Mouse (Mus musculus): ENCODE data around the gene Rab21. TPM values are rescaled to one million over a fixed set of nuclear protein-coding genes. Genes with fewer than 3 reads are reported as not detected.

The Rab21 gene
- total and polyA plus RNA-seq, 3 experiments = 29.9 to 80.1 (median 75.0) TPM

DNA sequence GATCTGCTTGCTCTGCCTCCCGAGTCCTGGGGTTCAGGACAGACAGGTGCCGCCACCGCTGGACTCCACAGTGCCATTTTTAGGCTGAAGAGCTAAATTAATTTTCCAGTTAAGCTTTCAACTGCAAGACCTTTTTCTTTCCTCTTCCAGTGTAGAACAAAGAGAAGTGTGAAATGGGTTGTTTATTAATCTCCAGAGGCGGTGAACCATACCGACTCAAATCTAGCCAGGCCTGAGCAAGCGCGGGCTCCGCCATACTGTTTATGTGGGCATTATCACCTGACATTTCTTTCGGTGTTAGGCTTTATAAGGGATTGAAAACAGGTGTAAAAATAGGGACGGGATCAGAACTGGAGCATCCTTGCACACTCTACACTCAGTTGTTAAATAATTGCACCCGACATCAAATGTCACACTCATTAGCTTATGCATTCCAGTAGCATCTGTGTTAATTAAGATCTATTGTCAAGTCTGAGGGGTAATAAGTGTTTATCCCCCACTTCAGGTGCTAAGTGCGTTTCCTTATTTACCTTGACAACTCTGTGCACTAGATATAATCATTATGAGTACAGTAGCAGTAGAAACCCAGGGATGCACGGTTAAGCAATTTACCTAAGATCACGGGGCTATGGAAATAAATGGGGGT is 1.6 kb downstream of the Rab21 start:
- no peak for DNase-seq
- H3K27me3 ChIP-seq (ENCODE audit: control insufficient read depth, insufficient read depth, low read length) = no peaks in the 10 kb centered on the region
- peak overlapping the region; percentile 86 for H3K4me3 ChIP-seq
- peaks cover 6% of the 10 kb centered on the region for H3K79me2 ChIP-seq (replicated peaks; ENCODE audit: control insufficient read depth, insufficient read depth, low read length)
- 0 out of 2 replicates have a peak, but pooled peaks have one; percentile 7 for TF ChIP-seq EP300 (IDR thresholded peaks at IDR 0.05; ENCODE audit: insufficient read depth, low read depth, low read length)
- TF ChIP-seq CTCF (IDR thresholded peaks at IDR 0.05) = no peak
- WGBS = 54% methylated on average over 14 of the region's 14 CpGs
- peak overlapping the region; percentile 49; the same call in 1 of the 2 replicates for H3K9ac ChIP-seq (ENCODE audit: low read depth, low read length)
- H3K36me3 ChIP-seq (ENCODE audit: control insufficient read depth, insufficient read depth, low read length) = peaks cover 21% of the 10 kb centered on the region
- intact Hi-C loops (cut with DNase I) = loop anchor here (2.0 kb wide), 3 partner anchors 49 to 71 kb away; partner anchors contain the start of genes Tbc1d15, Thap2, Tmem19 and Zfc3h1
- H3K4me1 ChIP-seq (ENCODE audit: control insufficient read depth, insufficient read depth, low read length) = peaks cover 21% of the 10 kb centered on the region
- H3K27ac ChIP-seq = peak overlapping the region; percentile 97

DNA sequence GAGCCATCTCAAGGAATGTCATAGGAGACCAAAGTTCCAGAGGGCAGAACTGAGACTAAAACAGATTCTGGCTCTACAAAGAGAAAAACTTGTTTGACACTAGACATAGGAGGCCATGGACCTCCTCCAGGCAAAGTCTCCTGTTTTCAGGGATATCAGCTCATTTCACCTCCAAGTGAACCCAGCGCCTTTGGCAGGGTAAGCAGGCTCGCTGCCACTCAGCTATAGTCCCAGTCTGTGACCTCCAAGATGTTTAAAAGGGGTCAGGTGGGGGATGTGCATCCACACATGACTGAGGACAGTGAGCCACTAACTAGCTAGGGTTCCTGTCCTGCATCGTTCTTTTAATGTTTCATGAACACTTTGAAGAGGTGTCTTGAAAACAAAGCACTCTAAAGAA is 2.7 kb downstream of the Rab21 start:
- Histone ChIP-seq H3K4me3 (peak overlapping the region; percentile 3; the same call in 1 of the 2 replicates), H3K4me1 (ENCODE audit: control insufficient read depth, insufficient read depth, low read length) (peaks cover 21% of the 10 kb centered on the region), H3K27ac (peak overlapping the region; percentile 55), H3K79me2 (replicated peaks; ENCODE audit: control insufficient read depth, insufficient read depth, low read length) (peaks cover 6% of the 10 kb centered on the region), H3K9ac (ENCODE audit: low read depth, low read length) (no peak overlapping the region), H3K36me3 (ENCODE audit: control insufficient read depth, insufficient read depth, low read length) (peaks cover 22% of the 10 kb centered on the region), H3K27me3 (ENCODE audit: control insufficient read depth, insufficient read depth, low read length) (no peaks in the 10 kb centered on the region)
- intact Hi-C loops (cut with DNase I) = no loop called here
- DNase-seq = peak in 1 of 2 experiments; percentile 64
- TF ChIP-seq POLR2A (IDR thresholded peaks at IDR 0.05; ENCODE audit: insufficient read depth, low read depth, low read length) = no peak
- TF ChIP-seq EP300 (IDR thresholded peaks at IDR 0.05; ENCODE audit: insufficient read depth, low read depth, low read length) = 0 out of 2 replicates have a peak, but pooled peaks have one; percentile 13
- TF ChIP-seq CTCF (IDR thresholded peaks at IDR 0.05) = no peak
- 20% methylated on average over 3 of the region's 3 CpGs for WGBS

- peaks cover 26% of the 10 kb centered on the region for H3K36me3 ChIP-seq (ENCODE audit: control insufficient read depth, insufficient read depth, low read length)
- H3K9ac ChIP-seq (ENCODE audit: low read depth, low read length) = no peak overlapping the region
- WGBS = 64% methylated on average over 5 of the region's 5 CpGs
- no peak for TF ChIP-seq CTCF (IDR thresholded peaks at IDR 0.05)
- no peak for TF ChIP-seq POLR2A (IDR thresholded peaks at IDR 0.05; ENCODE audit: insufficient read depth, low read depth, low read length)
- TF ChIP-seq EP300 (IDR thresholded peaks at IDR 0.05; ENCODE audit: insufficient read depth, low read depth, low read length) = no peak
- intact Hi-C loops (cut with DNase I) = no loop called here
- DNase-seq = peak in 1 of 2 experiments; percentile 15
- peak overlapping the region; percentile 55 for H3K27ac ChIP-seq
- H3K79me2 ChIP-seq (replicated peaks; ENCODE audit: control insufficient read depth, insufficient read depth, low read length) = peaks cover 6% of the 10 kb centered on the region
- H3K4me1 ChIP-seq (ENCODE audit: control insufficient read depth, insufficient read depth, low read length) = peaks cover 22% of the 10 kb centered on the region
- H3K4me3 ChIP-seq = no peak overlapping the region; the same call in 1 of the 2 replicates
- no peaks in the 10 kb centered on the region for H3K27me3 ChIP-seq (ENCODE audit: control insufficient read depth, insufficient read depth, low read length)
These were observed 3.2 kb downstream of the Rab21 start for GRCm38 (mm10) chr10:115312194-115312593.

DNA sequence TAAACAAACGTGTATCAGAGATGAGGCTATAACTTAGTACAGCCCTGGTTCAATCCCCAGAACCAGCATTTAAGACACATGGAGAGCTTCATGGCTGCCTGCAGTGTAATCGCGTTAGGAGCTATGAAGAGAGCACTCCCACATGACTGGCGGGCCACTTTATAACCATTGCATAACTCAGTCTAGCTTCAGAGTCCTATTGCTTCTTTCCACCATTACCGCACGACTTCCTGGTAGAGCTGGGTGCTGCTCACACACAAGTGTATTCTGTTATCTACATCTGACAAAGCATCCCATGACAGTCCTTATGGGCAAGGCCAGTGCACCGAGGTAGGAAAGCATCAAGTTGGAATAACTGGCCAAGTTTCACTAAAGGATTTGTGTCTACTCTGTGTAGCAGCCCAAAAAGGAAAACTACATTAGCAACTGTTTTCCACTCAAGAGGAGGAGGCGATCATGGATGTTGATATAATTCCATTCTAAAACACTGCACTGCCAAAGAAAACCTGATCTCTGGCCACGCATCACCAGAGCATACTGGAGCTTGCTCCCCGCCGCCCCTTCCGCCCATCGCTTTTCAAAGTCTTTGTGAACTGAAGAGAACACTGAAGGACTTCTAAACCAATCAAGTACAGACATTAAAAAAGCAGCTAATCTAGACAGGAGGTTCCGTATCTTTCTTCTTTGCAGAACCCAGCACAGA is 4.0 kb downstream of the Rab21 start:
- no peak overlapping the region for H3K4me3 ChIP-seq
- no peaks in the 10 kb centered on the region for H3K27me3 ChIP-seq (ENCODE audit: control insufficient read depth, insufficient read depth, low read length)
- peaks cover 6% of the 10 kb centered on the region for H3K79me2 ChIP-seq (replicated peaks; ENCODE audit: control insufficient read depth, insufficient read depth, low read length)
- TF ChIP-seq POLR2A (IDR thresholded peaks at IDR 0.05; ENCODE audit: insufficient read depth, low read depth, low read length) (no peak), EP300 (IDR thresholded peaks at IDR 0.05; ENCODE audit: insufficient read depth, low read depth, low read length) (no peak), CTCF (IDR thresholded peaks at IDR 0.05) (no peak)
- DNase-seq = peak in 1 of 2 experiments; percentile 14
- intact Hi-C loops (cut with DNase I) = no loop called here
- peaks cover 24% of the 10 kb centered on the region for H3K4me1 ChIP-seq (ENCODE audit: control insufficient read depth, insufficient read depth, low read length)
- H3K9ac ChIP-seq (ENCODE audit: low read depth, low read length) = no peak overlapping the region
- peaks cover 26% of the 10 kb centered on the region for H3K36me3 ChIP-seq (ENCODE audit: control insufficient read depth, insufficient read depth, low read length)
- WGBS = 55% methylated on average over 14 of the region's 14 CpGs
- H3K27ac ChIP-seq = no peak overlapping the region; the same call in 1 of the 2 replicates

- peak overlapping the region; percentile 41; the same call in 1 of the 2 replicates for H3K27ac ChIP-seq
- no peak for DNase-seq
- H3K4me3 ChIP-seq = no peak overlapping the region
- no peaks in the 10 kb centered on the region for H3K27me3 ChIP-seq (ENCODE audit: control insufficient read depth, insufficient read depth, low read length)
- H3K79me2 ChIP-seq (replicated peaks; ENCODE audit: control insufficient read depth, insufficient read depth, low read length) = peaks cover 3% of the 10 kb centered on the region
- no peak for TF ChIP-seq POLR2A (IDR thresholded peaks at IDR 0.05; ENCODE audit: insufficient read depth, low read depth, low read length)
- TF ChIP-seq EP300 (IDR thresholded peaks at IDR 0.05; ENCODE audit: insufficient read depth, low read depth, low read length) = no peak
- TF ChIP-seq CTCF (IDR thresholded peaks at IDR 0.05) = no peak
- H3K36me3 ChIP-seq (ENCODE audit: control insufficient read depth, insufficient read depth, low read length) = peaks cover 26% of the 10 kb centered on the region
- 72% methylated on average over 4 of the region's 4 CpGs for WGBS
- peaks cover 28% of the 10 kb centered on the region for H3K4me1 ChIP-seq (ENCODE audit: control insufficient read depth, insufficient read depth, low read length)
- no peak overlapping the region for H3K9ac ChIP-seq (ENCODE audit: low read depth, low read length)
- intact Hi-C loops (cut with DNase I) = no loop called here
These were observed 6.2 kb downstream of the Rab21 start for GRCm38 (mm10) chr10:115309191-115309590.
